Mouse (Mus musculus): Measurements from ENCODE around the gene Lrrn3. TPM values are rescaled to one million over a fixed set of nuclear protein-coding genes. Genes with fewer than 3 reads are reported as not detected.

Lrrn3 gene
- polyA plus RNA-seq, 1 experiment from 2014 or later: 3.9 TPM

DNA sequence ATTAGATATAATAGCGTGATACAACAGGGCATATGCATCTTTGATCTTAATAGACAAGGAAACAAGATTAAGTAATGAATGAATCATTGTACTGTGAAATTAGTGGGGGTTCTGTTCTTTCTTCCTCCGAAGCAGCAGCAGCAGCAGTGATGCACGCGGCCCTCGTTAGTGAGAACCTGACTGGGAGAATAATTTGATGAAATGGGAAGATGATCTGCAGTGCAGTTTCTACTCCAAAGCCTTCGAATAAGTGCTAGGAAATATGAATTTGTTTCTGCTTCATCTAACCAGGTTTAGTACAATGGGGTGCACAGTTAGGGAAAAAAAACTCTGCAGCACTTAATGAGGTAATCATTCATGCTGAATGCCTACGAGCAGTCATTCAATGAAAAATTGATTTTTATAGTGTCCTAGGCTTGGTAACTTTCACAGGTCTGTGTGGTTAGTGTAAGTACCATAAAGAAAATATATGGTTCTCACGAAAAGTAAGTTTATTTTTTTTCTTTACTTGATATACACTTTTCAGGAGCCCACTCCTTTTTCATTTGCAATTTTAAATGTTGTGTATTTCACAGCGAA, 61.0 kb downstream of the Lrrn3 start:
- Histone ChIP-seq H3K27ac (no peak overlapping the region), H3K9me3 (replicated peaks) (no peaks in the 10 kb centered on the region), H3K27me3 (no peaks in the 10 kb centered on the region), H3K36me3 (no peaks in the 10 kb centered on the region), H3K4me2 (no peak overlapping the region), H3K9ac (no peak overlapping the region), H3K4me3 (replicated peaks) (no peak overlapping the region), H3K4me1 (no peaks in the 10 kb centered on the region)
- ATAC-seq (replicated peaks; ENCODE audit: low FRiP score): no peak
- 52% methylated on average over 9 of the region's 9 CpGs for WGBS

DNA sequence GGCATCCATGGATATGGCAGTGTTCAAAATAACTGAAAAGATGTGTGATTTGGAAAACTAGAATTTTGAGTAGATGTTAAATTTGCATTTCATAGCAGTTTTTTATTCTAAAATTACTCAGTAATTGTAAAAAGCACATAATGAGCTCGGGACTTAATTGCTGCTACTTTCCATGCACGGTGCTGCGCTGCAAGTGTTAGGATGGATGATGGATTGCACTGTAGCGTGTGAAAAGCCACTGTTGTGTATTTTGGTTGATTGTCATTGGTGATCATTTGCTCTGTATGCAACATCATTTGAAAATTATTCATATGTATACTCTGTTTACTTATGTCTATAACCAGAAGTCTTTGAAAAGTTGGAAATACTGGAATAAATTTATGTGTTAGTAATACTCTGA, 68.3 kb downstream of the Lrrn3 start:
- Histone ChIP-seq H3K9me3 (replicated peaks) (no peaks in the 10 kb centered on the region), H3K4me2 (no peak overlapping the region), H3K9ac (no peak overlapping the region), H3K27me3 (no peaks in the 10 kb centered on the region), H3K27ac (no peak overlapping the region), H3K4me1 (no peaks in the 10 kb centered on the region), H3K4me3 (replicated peaks) (no peak overlapping the region), H3K36me3 (no peaks in the 10 kb centered on the region)
- no peak for ATAC-seq (replicated peaks; ENCODE audit: low FRiP score)
- 92% methylated on average over 4 of the region's 4 CpGs for WGBS

DNA sequence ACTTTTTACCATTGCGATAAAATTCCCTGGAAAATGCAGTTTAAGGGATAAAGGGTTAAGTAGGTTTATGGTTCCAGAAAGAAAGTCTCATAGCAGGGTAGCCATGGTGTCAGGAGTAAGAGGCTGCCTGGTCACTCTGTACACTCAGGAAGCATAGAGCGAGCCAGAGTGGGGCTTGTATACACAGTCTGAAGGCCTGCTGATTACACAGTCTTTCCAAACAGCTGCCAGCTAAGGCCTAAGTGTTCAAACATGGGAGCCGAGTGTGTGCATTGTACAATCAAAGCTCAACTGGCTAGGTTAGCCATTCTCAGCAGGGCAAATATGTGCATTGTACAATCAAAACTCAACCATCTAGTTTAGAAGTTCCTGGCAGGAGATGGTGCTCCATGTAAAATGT, 69.1 kb downstream of the Lrrn3 start:
- H3K9ac ChIP-seq: no peak overlapping the region
- H3K4me2 ChIP-seq: no peak overlapping the region
- H3K4me3 ChIP-seq (replicated peaks): no peak overlapping the region
- no peaks in the 10 kb centered on the region for H3K27me3 ChIP-seq
- WGBS: 63% methylated on average over 3 of the region's 3 CpGs
- no peaks in the 10 kb centered on the region for H3K36me3 ChIP-seq
- H3K9me3 ChIP-seq (replicated peaks): no peaks in the 10 kb centered on the region
- no peak overlapping the region for H3K27ac ChIP-seq
- no peak for ATAC-seq (replicated peaks; ENCODE audit: low FRiP score)
- no peaks in the 10 kb centered on the region for H3K4me1 ChIP-seq

DNA sequence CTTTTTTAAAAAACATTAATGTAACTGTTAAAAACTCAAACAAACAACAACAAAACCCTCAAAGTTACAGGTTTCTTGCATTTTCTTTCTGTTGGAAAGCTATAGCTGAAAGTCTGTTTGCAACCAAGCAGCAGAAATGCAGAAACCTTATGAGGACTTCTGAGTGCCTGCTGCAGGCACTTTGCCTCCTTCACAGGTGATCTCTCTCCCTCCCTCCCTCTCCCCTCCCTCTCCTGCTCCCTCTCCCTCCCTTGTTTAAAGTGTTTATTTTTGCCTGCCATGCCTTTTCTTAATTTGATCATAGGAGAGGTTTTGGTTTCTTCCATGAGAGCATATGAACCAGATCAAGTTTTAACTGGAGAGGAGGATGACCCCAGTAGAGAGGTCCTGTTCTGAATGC, 69.6 kb downstream of the Lrrn3 start:
- Histone ChIP-seq H3K9me3 (replicated peaks) (no peaks in the 10 kb centered on the region), H3K36me3 (no peaks in the 10 kb centered on the region), H3K27me3 (no peaks in the 10 kb centered on the region), H3K4me1 (no peaks in the 10 kb centered on the region), H3K9ac (no peak overlapping the region), H3K4me3 (replicated peaks) (no peak overlapping the region), H3K27ac (no peak overlapping the region), H3K4me2 (no peak overlapping the region)
- ATAC-seq (replicated peaks; ENCODE audit: low FRiP score): no peak

DNA sequence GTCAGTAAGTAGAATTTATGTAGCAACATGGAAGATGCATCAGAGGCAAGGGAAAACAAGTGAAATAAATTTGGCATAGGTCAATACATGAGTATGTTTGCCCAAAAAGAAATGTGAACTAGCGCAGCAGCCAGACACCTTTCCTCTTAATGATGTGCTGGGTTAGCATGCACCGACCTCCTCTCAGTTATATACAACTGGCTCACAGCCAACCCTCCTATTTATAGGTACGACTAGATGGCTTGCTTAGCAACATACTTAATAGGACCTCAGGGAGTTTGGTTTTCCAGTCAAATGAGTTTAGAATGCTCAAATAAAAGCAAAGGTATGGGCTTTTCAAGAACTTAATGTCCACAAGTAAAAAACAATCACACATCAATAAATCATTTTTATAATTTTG, 76.8 kb downstream of the Lrrn3 start:
- H3K36me3 ChIP-seq: no peaks in the 10 kb centered on the region
- no peak overlapping the region for H3K4me2 ChIP-seq
- H3K9me3 ChIP-seq (replicated peaks): no peaks in the 10 kb centered on the region
- no peak overlapping the region for H3K9ac ChIP-seq
- H3K4me3 ChIP-seq (replicated peaks): no peak overlapping the region
- no peak overlapping the region for H3K27ac ChIP-seq
- no peaks in the 10 kb centered on the region for H3K4me1 ChIP-seq
- 45% methylated on average over 3 of the region's 3 CpGs for WGBS
- ATAC-seq (replicated peaks; ENCODE audit: low FRiP score): no peak
- no peaks in the 10 kb centered on the region for H3K27me3 ChIP-seq

GRCm38 (mm10) chr12:41401923-41402322, 84.3 kb downstream of the Lrrn3 start:
- H3K27ac ChIP-seq: no peak overlapping the region
- WGBS: 69% methylated on average over 3 of the region's 3 CpGs
- ATAC-seq (replicated peaks; ENCODE audit: low FRiP score): no peak
- no peak overlapping the region for H3K4me2 ChIP-seq
- H3K36me3 ChIP-seq: no peaks in the 10 kb centered on the region
- no peaks in the 10 kb centered on the region for H3K27me3 ChIP-seq
- no peak overlapping the region for H3K9ac ChIP-seq
- no peaks in the 10 kb centered on the region for H3K9me3 ChIP-seq (replicated peaks)
- no peak overlapping the region for H3K4me3 ChIP-seq (replicated peaks)
- H3K4me1 ChIP-seq: no peaks in the 10 kb centered on the region
